Mouse (Mus musculus) heart, embryonic 15.5 days (tissue): ENCODE data around the gene D1Pas1. TPM values are rescaled to one million over a fixed set of nuclear protein-coding genes. Genes with fewer than 3 reads are reported as not detected.

Source experiments
- ATAC-seq: fragments of 200-750 bp; cut with Nextera tagmentation; replicated peaks from 2 replicates; pipeline ENCODE4 v1.8.0; 2017; ENCODE audit warnings: low read depth, moderate TSS enrichment; ENCODE audit not compliant: insufficient number of reproducible peaks, insufficient read depth, low FRiP score
- H3K27ac ChIP-seq: fragments of 300-500 bp; sonication (generic); 2 replicates; pipeline ENCODE4 v1.5.1; 2015; ENCODE audit warnings: mild to moderate bottlenecking, inconsistent platforms
- H3K27me3 ChIP-seq: fragments of 300-500 bp; sonication (generic); 2 replicates; pipeline ENCODE4 v1.6.1; 2015; ENCODE audit warnings: inconsistent platforms
- H3K36me3 ChIP-seq: fragments of 300-500 bp; sonication (generic); 2 replicates; pipeline ENCODE4 v1.6.1; 2015; ENCODE audit warnings: mild to moderate bottlenecking, inconsistent platforms
- H3K4me1 ChIP-seq: fragments of 300-500 bp; sonication (generic); replicated peaks from 2 replicates; pipeline ENCODE4 v1.6.1; 2015; ENCODE audit warnings: inconsistent platforms
- H3K4me2 ChIP-seq: fragments of 300-500 bp; sonication (generic); 2 replicates; pipeline ENCODE4 v1.6.1; 2015; ENCODE audit warnings: inconsistent platforms, mild to moderate bottlenecking, moderate library complexity
- H3K4me3 ChIP-seq: fragments of 300-500 bp; sonication (generic); 2 replicates; pipeline ENCODE4 v1.5.1; 2015; ENCODE audit warnings: mild to moderate bottlenecking, inconsistent platforms
- H3K9ac ChIP-seq: fragments of 300-500 bp; sonication (generic); 2 replicates; pipeline ENCODE4 v1.6.1; 2015; ENCODE audit warnings: mild to moderate bottlenecking, inconsistent platforms
- H3K9me3 ChIP-seq: fragments of 300-500 bp; sonication (generic); replicated peaks from 2 replicates; pipeline ENCODE4 v1.6.1; 2016; ENCODE audit warnings: inconsistent platforms
- WGBS: fragments of 180-500 bp; shearing (Covaris S2); methylation state at CpG from one replicate; pipeline ENCODE4 v1.1.7; 2015; ENCODE audit warnings: mixed read lengths; 5-methylcytosine and 5-hydroxymethylcytosine counted together
- polyA plus RNA-seq: library from polyadenylated mRNA; unstranded; fragments of >200 nt; fragmentation: Nextera tagmentation; extraction: Ambion mirVana; gene quantifications from 2 replicates; pipeline ENCODE4 v1.2.1, GENCODE M21; 2015

D1Pas1 gene
- 0.15 and 0.30 TPM in 2 replicates for polyA plus RNA-seq

DNA sequence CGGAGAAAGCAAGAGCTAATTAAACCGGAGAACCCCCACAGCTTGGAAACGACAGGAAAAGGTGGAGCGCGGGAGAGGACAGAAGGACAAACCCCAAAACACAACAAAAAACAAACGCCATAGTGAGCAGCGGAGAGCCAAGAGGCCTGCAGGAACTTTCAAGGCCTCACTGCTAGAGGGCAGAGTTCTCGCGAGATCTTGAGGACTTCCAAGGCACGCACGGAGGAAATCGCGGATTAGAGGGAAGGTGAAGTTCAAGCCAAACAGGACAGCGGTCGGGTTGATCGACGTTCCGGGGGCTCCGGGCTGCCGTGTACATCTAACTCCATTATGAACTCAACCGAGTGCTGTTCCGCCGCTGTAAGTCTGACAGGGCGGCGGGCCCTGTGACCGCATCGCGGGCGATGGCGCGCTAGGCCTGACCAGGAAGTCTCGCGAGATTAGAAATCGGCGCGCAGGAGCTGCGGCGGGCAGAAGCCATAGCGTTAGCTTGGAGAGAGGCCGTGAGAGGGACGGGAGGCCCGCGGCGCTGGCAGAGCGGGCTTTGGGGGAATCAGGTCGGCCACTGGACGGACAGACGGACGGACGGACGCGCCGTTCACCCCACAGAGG lies at the start of gene D1Pas1:
Gene D1Pas1, plus strand, starts transcription at position 216 of the 612 bp plus-strand sequence.
- Histone ChIP-seq H3K4me2 (peak within 1 kb of the TSS; percentile 35; the same call in 1 of the 2 replicates), H3K4me3 (peak within 1 kb of the TSS; percentile 3; the same call in 1 of the 2 replicates), H3K27me3 (no peaks in the 10 kb centered on the region), H3K4me1 (no peaks in the 10 kb centered on the region), H3K9ac (no peak within 1 kb of the TSS), H3K27ac (no peak within 1 kb of the TSS), H3K9me3 (peaks cover 15% of the 10 kb centered on the region), H3K36me3 (no peaks in the 10 kb centered on the region)
- 64% methylated on average over 53 of the region's 53 CpGs for WGBS
- no peak for ATAC-seq

DNA sequence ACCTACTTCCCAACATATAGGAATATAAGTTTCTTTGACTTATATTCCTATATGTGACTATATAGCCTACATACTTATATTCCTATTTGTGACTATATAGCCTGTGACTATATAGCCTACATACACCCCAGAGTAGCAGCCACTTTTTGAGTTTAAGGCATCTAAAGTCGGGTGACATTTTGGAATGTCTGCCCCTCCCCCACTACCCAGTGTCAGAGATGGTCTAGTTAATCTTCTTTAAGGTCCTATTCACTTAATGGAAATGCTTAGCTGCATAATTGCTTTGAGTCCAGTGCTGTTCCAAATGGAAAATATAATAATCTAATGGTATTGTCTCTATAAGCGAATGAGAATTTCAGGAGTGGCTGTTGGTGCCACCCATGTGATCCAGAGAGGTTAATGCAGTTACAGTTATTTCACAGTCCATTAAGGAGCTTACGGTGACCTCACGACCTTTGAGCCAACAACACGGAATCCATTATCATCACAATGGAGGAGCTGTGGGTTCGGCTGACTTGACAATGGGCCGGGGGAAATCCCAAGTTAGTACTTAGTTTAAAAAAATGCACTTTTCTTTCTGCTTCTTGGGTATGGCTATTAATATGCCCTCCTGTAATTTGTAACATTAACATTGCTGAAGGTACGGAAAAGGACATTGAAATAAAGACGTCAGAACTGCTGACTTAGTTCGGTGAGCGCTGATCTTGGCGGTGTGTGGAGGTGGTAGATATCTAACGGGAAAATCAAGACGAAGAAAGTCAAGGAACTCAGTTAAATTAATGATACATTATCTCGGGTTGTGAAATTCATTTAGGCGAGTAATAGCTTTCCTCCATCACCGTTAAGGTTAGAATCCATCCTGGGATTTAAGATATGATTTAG lies 44.5 kb upstream of the D1Pas1 start:
- H3K9me3 ChIP-seq, result no peaks in the 10 kb centered on the region
- H3K27ac ChIP-seq, result no peak overlapping the region
- no peaks in the 10 kb centered on the region for H3K36me3 ChIP-seq
- no peak overlapping the region for H3K9ac ChIP-seq
- 57% methylated on average over 17 of the region's 17 CpGs for WGBS
- no peak for ATAC-seq
- no peak overlapping the region for H3K4me2 ChIP-seq
- H3K4me3 ChIP-seq, result no peak overlapping the region
- no peaks in the 10 kb centered on the region for H3K27me3 ChIP-seq
- peaks cover 12% of the 10 kb centered on the region for H3K4me1 ChIP-seq

DNA sequence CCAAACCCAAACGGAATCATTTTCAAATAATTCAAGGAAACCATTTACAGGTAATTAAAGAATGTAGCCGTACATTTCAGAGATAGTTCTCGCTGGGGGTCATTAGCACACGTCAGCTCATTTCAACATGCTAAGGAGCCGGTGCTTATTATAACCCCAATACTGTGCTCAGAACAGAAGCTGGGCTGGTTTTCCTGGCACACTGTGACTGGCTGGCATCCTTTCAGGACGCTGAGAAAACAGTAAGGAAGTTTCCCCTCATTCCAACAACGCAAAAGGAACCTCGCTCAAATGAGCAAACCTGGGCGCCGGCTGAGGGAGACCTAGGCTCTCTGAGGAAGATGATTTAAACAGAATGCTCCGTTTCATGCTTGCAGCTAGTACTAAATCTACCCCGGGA lies 43.2 kb upstream of the D1Pas1 start:
- no peaks in the 10 kb centered on the region for H3K9me3 ChIP-seq
- WGBS, result 59% methylated on average over 12 of the region's 12 CpGs
- H3K4me3 ChIP-seq, result no peak overlapping the region
- no peak overlapping the region for H3K9ac ChIP-seq
- peaks cover 12% of the 10 kb centered on the region for H3K4me1 ChIP-seq
- no peak overlapping the region for H3K27ac ChIP-seq
- H3K36me3 ChIP-seq, result no peaks in the 10 kb centered on the region
- H3K27me3 ChIP-seq, result no peaks in the 10 kb centered on the region
- no peak for ATAC-seq
- no peak overlapping the region for H3K4me2 ChIP-seq

DNA sequence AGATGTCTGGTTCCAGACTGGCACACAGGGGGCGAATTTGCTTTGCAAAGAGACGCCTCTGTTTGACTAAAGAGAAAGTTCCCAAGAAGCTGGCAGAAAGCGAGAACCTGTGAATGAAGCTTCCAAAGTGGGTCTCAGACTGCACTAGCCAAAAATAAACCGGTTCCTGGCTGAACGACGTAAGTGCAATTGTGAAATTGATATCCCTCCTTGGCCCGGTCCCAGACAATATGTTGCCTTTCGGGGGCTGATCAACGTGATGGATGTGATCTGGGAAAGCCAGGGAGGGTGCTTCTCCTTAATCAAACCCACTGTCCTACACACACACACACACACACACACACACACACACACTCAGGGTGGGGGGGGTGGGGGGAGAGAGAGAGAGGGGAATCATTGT lies 41.8 kb upstream of the D1Pas1 start:
- H3K27me3 ChIP-seq, result no peaks in the 10 kb centered on the region
- no peak for ATAC-seq
- H3K4me2 ChIP-seq, result peak overlapping the region; percentile 48

DNA sequence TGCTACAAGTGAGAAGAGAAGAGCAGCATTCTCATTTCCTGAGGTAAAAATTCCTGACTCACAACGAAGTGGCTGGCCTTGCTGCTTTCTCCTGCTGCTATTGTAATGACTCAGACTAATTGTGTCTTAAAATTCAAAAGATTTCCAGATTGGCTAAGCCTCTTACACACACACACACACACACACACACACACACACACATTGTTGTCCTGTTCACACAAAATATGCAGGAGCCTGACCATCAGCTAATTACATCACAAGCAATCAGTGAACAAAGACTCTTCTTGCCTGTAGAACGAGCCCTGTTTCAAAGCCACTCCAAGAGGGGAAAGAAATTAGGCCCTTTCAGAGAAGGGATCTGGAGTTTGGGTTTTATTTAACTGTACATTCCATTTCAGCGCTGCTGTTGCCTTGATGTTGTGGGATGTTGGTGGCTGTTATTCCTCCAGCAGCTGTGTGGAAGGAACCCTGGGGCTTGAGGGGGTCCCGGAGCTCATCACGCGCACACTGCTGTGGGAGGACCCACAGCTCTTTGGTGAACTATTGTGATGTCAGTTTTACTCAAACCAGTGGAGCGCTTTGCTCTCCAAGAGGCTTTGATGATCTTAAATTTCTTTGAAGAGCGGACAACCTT lies 40.8 kb upstream of the D1Pas1 start:
- Histone ChIP-seq H3K27me3 (no peaks in the 10 kb centered on the region), H3K4me2 (no peak overlapping the region), H3K9ac (no peak overlapping the region), H3K27ac (no peak overlapping the region), H3K4me3 (no peak overlapping the region), H3K9me3 (no peaks in the 10 kb centered on the region), H3K4me1 (peaks cover 12% of the 10 kb centered on the region), H3K36me3 (no peaks in the 10 kb centered on the region)
- 67% methylated on average over 8 of the region's 8 CpGs for WGBS
- ATAC-seq, result no peak

More for the DNA sequence above, 41.8 kb upstream of the D1Pas1 start:
- no peak overlapping the region for H3K9ac ChIP-seq
- H3K36me3 ChIP-seq, result no peaks in the 10 kb centered on the region
- H3K4me3 ChIP-seq, result no peak overlapping the region; the same call in 1 of the 2 replicates
- no peaks in the 10 kb centered on the region for H3K9me3 ChIP-seq
- 23% methylated on average over 9 of the region's 9 CpGs for WGBS
- H3K27ac ChIP-seq, result no peak overlapping the region
- peaks cover 12% of the 10 kb centered on the region for H3K4me1 ChIP-seq

DNA sequence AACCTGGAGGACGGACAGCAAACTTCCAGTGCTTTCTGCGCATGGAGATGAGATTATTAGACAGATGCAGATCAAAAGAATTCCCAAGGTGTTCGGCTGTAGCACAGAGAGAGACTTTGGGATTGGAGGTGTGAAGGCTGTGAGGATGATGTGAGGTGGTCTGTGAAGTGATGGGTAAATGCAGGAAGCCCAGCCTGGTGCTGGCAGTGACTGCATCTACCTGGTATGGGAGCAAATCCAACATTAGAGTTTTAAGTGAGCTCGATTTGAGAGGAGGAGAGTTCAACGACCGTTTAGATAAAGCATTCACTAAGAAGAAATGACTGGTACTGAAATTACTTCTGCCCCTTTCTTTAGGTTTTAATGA lies 40.3 kb upstream of the D1Pas1 start:
- Histone ChIP-seq H3K27me3 (no peaks in the 10 kb centered on the region), H3K9ac (no peak overlapping the region), H3K4me1 (peaks cover 12% of the 10 kb centered on the region), H3K27ac (no peak overlapping the region), H3K4me2 (no peak overlapping the region), H3K9me3 (no peaks in the 10 kb centered on the region), H3K36me3 (no peaks in the 10 kb centered on the region), H3K4me3 (no peak overlapping the region)
- ATAC-seq, result no peak
- 69% methylated on average over 6 of the region's 6 CpGs for WGBS

DNA sequence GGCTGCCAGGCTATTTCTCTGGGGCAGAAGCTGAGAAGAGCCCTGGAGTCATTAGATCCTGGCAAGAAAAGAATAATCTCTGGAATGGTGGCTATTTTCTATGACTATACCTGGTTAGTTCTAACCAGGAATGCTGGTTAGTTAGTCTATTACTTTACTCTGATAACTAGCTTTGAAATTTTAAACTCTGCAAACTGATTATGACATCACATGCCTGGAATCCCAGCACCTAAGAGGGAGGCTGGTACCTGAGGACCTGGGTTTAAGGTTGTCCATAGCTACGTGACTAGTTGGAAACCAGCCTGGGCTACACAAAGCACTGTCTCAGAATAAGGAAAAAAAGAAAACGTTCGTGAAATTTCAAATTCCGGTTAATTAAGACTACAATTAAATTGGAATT lies 39.7 kb upstream of the D1Pas1 start:
- H3K4me1 ChIP-seq, result peaks cover 12% of the 10 kb centered on the region
- H3K27ac ChIP-seq, result no peak overlapping the region
- H3K9me3 ChIP-seq, result no peaks in the 10 kb centered on the region
- no peak overlapping the region for H3K4me3 ChIP-seq
- 64% methylated on average over 4 of the region's 4 CpGs for WGBS
- ATAC-seq, result no peak
- H3K27me3 ChIP-seq, result no peaks in the 10 kb centered on the region
- H3K9ac ChIP-seq, result no peak overlapping the region
- H3K36me3 ChIP-seq, result no peaks in the 10 kb centered on the region
- H3K4me2 ChIP-seq, result no peak overlapping the region

DNA sequence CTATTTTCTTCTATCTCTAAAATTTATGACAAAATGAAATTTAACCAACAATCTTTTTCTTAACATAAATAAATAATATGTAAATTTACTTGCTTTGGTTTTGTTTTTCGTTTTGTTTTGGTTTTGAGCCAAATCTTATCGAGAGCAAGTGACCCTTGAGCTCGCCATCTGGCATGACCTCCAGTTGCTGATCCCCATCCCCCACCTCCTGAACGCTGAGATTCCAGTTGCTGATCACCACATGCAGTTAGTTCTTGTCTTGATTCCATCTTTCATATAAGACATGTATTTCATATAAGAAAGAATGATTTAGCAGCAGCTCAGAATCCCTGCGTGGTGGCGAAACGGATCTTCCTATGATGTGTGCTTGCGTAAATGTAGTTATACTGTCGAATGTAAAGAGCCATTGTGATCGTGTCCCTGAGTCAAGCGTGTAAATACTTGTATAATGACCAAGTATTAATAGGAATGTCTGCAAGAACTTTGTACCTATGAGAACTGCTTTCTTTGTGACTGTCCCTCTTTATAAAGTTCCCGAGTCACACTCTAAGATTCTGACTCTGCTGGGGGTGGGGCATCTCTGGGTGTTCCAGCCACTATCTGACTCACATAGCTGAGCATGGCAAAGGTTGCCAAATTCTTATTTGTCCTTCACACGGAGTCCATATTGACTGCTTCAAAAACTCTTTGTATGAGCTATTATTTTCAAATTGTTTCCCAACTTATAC lies 36.9 kb upstream of the D1Pas1 start:
- no peaks in the 10 kb centered on the region for H3K9me3 ChIP-seq
- peaks cover 6% of the 10 kb centered on the region for H3K4me1 ChIP-seq
- no peak overlapping the region for H3K4me3 ChIP-seq
- no peaks in the 10 kb centered on the region for H3K36me3 ChIP-seq
- no peak for ATAC-seq
- H3K27me3 ChIP-seq, result no peaks in the 10 kb centered on the region
- H3K9ac ChIP-seq, result no peak overlapping the region
- H3K27ac ChIP-seq, result no peak overlapping the region
- WGBS, result 74% methylated on average over 13 of the region's 13 CpGs
- H3K4me2 ChIP-seq, result no peak overlapping the region

DNA sequence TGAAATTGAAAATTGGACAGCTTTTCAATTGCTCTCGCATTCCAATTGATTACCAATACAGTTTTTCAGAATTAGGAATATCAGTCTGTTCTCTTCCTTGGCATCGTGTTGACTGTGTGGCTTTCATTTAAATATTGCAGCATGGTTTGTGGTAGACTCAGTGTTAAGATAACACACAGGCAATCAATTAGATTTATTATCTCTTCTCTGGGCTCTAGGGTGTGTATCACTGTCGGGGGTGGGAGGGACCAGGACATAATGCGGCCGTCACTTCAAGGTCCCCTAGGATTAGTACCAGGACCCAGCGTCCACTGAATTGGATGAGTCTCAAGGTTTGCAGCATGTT lies 36.4 kb upstream of the D1Pas1 start:
- H3K4me1 ChIP-seq, result 0 out of 2 replicates have a peak, but pooled peaks cover 2% of the 10 kb centered on the region
- WGBS, result 84% methylated on average over 6 of the region's 6 CpGs
- no peaks in the 10 kb centered on the region for H3K9me3 ChIP-seq
- H3K4me3 ChIP-seq, result no peak overlapping the region
- no peak for ATAC-seq
- no peaks in the 10 kb centered on the region for H3K36me3 ChIP-seq
- H3K27me3 ChIP-seq, result no peaks in the 10 kb centered on the region
- no peak overlapping the region for H3K27ac ChIP-seq
- no peak overlapping the region for H3K4me2 ChIP-seq
- H3K9ac ChIP-seq, result no peak overlapping the region

DNA sequence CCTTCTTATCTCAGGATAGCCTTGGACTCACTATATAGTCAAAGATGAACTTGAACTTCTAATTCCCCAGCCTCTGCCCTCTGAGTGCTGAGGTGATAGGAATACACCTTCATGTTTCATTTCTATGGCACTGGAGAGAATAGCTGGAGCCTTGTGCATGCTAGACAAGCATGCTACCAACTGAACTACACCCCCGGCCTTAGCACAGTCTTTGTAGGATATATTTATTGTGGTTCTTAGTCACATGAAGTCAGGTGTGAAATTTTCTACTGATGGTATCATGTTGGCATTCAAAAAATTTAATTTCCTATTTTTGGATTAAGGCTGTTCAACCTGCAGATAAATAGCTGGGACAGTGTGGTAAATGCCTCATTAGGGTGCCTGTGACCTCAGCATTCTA lies 33.0 kb upstream of the D1Pas1 start:
- Histone ChIP-seq H3K36me3 (no peaks in the 10 kb centered on the region), H3K4me3 (no peak overlapping the region), H3K9me3 (no peaks in the 10 kb centered on the region), H3K4me2 (no peak overlapping the region), H3K9ac (no peak overlapping the region), H3K27me3 (no peaks in the 10 kb centered on the region), H3K27ac (no peak overlapping the region), H3K4me1 (no peaks in the 10 kb centered on the region)
- 87% methylated on average over 1 of the region's 1 CpGs for WGBS
- no peak for ATAC-seq

DNA sequence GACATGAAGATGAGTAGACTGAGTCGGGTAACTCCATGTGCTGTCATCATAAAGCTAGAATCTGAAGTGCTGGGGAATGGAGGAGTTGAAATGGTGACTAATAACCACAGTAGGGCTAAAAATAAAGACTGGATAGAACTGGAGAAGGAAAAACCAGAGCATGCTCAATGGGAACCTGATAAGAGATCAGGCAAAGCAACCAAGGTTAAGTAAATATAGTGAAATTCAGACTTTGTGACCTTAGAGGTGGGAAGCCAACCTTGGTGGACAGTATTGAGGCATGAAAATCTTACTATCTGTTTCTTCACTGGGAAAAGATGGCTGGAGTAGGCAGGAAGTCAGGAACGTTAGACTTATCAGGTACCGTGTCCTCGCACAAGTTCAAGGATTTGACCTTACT lies 14.8 kb upstream of the D1Pas1 start:
- Histone ChIP-seq H3K4me1 (no peaks in the 10 kb centered on the region), H3K27ac (no peak overlapping the region), H3K27me3 (no peaks in the 10 kb centered on the region), H3K36me3 (no peaks in the 10 kb centered on the region), H3K4me3 (no peak overlapping the region), H3K4me2 (no peak overlapping the region), H3K9me3 (no peaks in the 10 kb centered on the region), H3K9ac (no peak overlapping the region)
- WGBS, result 53% methylated on average over 4 of the region's 4 CpGs
- ATAC-seq, result no peak
